Mouse (Mus musculus) kidney, postnatal 14 days (tissue): Measurements from ENCODE around the gene Ext2.

Experiments used
- DNase-seq: peaks from one replicate; pipeline ENCODE4 v3.0.0; 2022; ENCODE audit warnings: mixed read lengths

Ext2 gene

GRCm38 (mm10) chr2:93776267-93777055 lies 45.9 kb downstream of the Ext2 start:
- DNase-seq, result no peak

GRCm38 (mm10) chr2:93775431-93775830 lies 46.9 kb downstream of the Ext2 start:
- DNase-seq, result no peak

DNA sequence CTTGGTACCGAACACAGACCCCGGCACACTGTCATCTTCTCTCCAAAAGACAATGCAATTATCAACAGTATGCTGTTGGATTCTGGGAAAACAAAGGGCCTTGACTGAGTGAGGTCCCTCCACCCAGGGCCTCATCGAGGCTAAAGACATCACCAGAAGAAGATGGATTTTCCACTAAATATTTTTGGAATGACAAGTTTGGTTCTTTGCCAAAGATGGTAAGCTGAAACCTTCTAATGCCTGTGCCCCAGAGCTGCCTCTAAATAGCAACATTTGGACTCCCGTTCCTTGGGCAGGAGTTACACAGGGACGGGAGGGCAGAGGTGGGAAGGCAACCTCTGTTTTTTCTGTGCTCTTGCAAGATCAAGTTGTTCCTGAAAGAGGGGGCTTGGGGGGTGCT lies 47.4 kb downstream of the Ext2 start:
- DNase-seq, result no peak

- no peak for DNase-seq
Observed at GRCm38 (mm10) chr2:93772765-93773085, 49.6 kb downstream of the Ext2 start.

- peak; percentile 42 for DNase-seq
Observed at GRCm38 (mm10) chr2:93772054-93772764, 50.2 kb downstream of the Ext2 start.

DNA sequence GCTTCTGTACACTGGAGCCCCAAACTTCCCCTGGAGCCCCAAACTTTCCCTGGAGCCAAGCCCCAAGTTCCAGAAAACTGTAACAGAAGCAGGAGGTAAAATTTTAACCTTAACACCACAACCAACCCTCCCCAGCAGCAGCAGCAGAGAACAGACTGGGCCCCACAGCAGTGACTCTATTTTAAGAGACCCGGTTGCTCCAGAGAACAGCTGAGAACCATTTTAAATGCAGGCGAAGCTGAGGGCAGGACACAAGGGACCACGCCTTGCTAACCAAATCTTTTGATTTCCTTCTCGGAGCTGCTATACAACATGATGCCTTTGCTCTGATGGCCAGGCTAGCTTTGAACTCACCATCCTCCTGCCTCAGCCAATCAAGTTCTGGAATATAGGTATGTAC lies 51.5 kb downstream of the Ext2 start:
- no peak for DNase-seq

GRCm38 (mm10) chr2:93769875-93770274 lies 52.5 kb downstream of the Ext2 start:
- no peak for DNase-seq

GRCm38 (mm10) chr2:93765721-93766120 lies 56.6 kb downstream of the Ext2 start:
- DNase-seq, result no peak

GRCm38 (mm10) chr2:93764211-93764610 lies 58.2 kb downstream of the Ext2 start:
- no peak for DNase-seq

DNA sequence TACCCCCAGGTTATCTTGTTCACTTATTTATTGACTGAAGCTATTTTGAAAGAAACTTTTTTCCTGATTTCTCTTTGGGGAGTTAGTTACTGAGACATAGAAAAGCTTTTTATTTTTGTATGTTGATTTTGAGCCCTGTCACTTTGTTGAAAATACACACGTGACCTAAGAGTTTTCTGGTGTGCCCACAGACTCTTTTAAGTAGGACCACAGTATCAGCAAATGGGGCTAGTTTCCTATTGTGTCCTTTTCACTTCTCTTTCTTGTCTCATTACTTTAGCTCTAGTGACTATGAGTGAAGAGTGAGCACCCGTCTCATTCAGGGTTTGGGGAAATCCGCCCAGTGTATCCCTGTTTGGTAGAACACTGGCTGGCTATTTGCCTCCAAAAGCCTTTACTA lies 62.0 kb downstream of the Ext2 start:
- DNase-seq, result no peak

DNA sequence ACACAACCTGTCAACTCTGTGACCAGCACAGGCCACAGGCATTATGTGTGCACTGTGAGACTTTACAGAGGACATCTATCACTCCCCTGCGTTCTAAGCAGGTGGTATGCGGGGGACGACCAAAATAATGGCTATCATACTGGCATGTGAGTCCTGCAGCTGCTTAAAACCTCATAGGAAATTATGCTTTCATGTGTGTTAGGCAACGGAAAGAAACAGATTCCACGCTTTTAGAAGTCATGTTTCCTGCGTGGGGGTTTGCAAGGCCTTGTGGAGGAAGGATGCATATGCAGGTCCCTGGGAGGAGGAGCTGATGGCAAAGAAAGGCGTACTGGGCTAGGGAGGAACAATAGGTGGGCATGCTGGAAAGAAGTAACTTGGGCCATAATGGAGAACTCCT lies 63.2 kb downstream of the Ext2 start:
- DNase-seq, result no peak

DNA sequence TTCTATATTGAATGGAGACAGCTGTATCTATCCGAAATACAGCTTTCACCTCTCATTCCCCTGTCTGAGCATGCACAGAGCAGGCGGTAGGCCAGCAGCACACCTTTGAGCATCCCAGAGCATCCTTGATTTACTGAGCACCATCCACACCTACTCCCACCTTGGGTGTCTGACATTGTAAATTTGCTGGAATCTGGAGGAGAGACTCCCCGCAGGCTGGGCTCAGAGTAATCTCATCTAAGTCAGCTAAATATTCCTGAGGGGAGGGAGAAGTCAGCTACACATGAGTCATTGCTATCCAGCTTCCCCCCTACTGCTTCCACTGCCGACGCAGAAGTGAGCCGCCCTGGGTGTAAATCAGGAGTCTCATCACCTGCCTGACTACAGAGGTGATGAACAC lies 64.1 kb downstream of the Ext2 start:
- DNase-seq, result no peak

GRCm38 (mm10) chr2:93754366-93754765 lies 68.0 kb downstream of the Ext2 start:
- DNase-seq, result no peak

GRCm38 (mm10) chr2:93753147-93753758 lies 69.1 kb downstream of the Ext2 start:
- no peak for DNase-seq

DNA sequence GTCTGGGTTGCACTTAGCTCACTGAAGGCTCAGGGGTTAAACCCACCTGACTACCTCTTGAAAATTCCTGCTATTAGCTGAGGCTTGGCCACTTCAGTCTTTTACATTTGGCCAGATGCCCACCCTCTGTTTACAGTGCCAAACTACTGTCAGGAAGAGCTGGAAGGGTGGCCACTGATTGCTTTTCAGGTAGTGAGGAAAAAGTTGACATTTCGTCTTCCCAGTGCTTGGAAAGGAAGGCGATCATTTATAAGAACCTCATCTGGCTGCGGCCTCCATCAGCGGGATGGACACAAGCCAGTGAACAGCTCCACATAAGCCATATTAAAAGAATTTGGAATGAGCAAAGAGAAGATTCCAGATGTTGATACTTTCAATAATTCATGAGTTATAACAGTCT lies 72.7 kb downstream of the Ext2 start:
- peak; percentile 49 for DNase-seq

- no peak for DNase-seq
Observed at GRCm38 (mm10) chr2:93747538-93748126, 74.7 kb downstream of the Ext2 start.

DNA sequence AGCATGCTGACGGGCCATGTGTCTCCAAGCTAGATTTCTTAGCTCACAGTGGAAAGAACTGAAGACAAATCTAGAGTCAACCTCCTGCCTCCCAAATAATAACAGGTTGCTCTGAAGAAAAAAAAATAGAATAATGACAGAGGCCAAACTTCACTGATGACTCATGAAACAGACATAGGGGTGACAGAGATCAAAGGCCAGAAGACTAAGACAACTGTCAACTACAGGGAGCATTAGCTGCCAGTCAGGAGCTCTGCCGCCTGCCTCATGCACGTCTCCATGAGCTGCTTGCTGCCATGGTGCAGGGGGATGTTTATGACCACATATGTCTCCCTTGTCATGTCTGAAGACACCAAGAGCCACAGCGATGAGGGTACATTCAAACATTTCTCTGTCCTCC lies 75.7 kb downstream of the Ext2 start:
- DNase-seq, result no peak

GRCm38 (mm10) chr2:93746162-93746561 lies 76.2 kb downstream of the Ext2 start:
- DNase-seq, result no peak

DNA sequence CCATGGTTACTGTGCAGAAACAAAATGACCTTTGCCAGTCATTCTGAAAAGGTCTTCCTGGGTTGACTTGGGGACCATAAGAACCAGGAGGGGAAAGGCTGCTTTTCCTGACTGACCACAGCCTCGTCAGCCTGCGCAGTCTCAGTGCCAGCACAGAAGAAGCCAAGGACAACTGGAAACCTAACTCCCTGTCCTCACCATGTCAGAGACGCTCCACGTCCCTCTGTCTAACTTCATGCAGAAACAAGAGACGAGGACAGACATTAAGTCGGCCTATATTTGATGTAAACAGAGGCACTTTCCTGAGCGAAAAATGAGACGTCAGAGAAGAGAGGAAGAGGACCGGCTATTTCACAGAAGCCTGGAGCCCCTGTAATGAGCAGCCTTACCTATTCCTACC lies 76.6 kb downstream of the Ext2 start:
- DNase-seq, result no peak

GRCm38 (mm10) chr2:93744346-93745229 lies 77.8 kb downstream of the Ext2 start:
- no peak for DNase-seq

GRCm38 (mm10) chr2:93741700-93742099 lies 80.7 kb downstream of the Ext2 start:
- no peak for DNase-seq

GRCm38 (mm10) chr2:93739044-93739569 lies 83.3 kb downstream of the Ext2 start:
- no peak for DNase-seq
